Mouse (Mus musculus) ES-E14 (cell line): Measurements from ENCODE around the gene Pcdh15.

Experiments
- HCFC1 ChIP-seq: IDR thresholded peaks from 2 replicates; pipeline ENCODE4 v1.6.1; 2012; ENCODE audit warnings: low read length, inconsistent platforms, borderline replicate concordance; ENCODE audit not compliant: insufficient read depth
- MAFK ChIP-seq: IDR thresholded peaks from 2 replicates; pipeline ENCODE4 v1.6.1; 2014; ENCODE audit warnings: mild to moderate bottlenecking, low read depth, low read length, inconsistent platforms; ENCODE audit not compliant: insufficient read depth

- TF ChIP-seq MAFK, result no peak
- TF ChIP-seq HCFC1, result no peak
Observed at GRCm38 (mm10) chr10:73086703-73087102, 12.4 kb upstream of the Pcdh15 start.
